Mouse (Mus musculus) stomach, postnatal 0 days (tissue): Measurements from ENCODE around the gene Cntln.

Experiments
- CTCF ChIP-seq: IDR thresholded peaks from 2 replicates; pipeline ENCODE4 v1.5.1; 2016; ENCODE audit warnings: antibody characterized with exemption, low read depth, mild to moderate bottlenecking, moderate library complexity
- EP300 ChIP-seq: optimal IDR thresholded peaks from 2 replicates; pipeline ENCODE3; 2016; ENCODE audit warnings: antibody characterized with exemption

GRCm38 (mm10) chr4:84995520-84996348 lies 111.6 kb downstream of the Cntln start:
- TF ChIP-seq CTCF (no peak), EP300 (no peak)
